In genomic region chr4:118721742-118722483, GRCm38 (mm10) we compare ENCODE assay signal across 12 mouse cellular contexts. TPM values are rescaled to one million over a fixed set of nuclear protein-coding genes. Genes with fewer than 3 reads are reported as not detected.
A peak's percentile ranks its signal among the peaks of the same experiment; 100 is the strongest.
DNase-seq lines count a peak whose midpoint lies in the region; ATAC-seq lines count a peak whose summit lies in the region.
"Had no signal": no experiment of that assay in that cellular context is flagged by ENCODE, and none has a peak within 500 bp of the region (broad histone marks: within the 10 kb centered on the region; RNA-seq: fewer than 3 reads in every experiment).

No protein-coding gene starts in this region.

- H3K9ac ChIP-seq in liver, embryonic 11.5 days (ENCODE audit: low read depth, low read length) = no peak overlapping the region
- H3K9ac ChIP-seq: midbrain, embryonic 15.5 days had no signal

- no peak overlapping the region for H3K27ac ChIP-seq in liver, embryonic 11.5 days (ENCODE audit: low read depth, low read length)
- H3K27ac ChIP-seq: midbrain, embryonic 15.5 days had no signal

- H3K4me1 ChIP-seq in liver, embryonic 11.5 days (replicated peaks; ENCODE audit: control insufficient read depth, insufficient read depth, low read length) = no peaks in the 10 kb centered on the region
- H3K4me1 ChIP-seq: midbrain, embryonic 15.5 days had no signal

- ATAC-seq in liver, embryonic 11.5 days (replicated peaks; ENCODE audit: low FRiP score) = no peak
- ATAC-seq in inflammation-experienced regulatory T-cells, adult 6 months = no peak
- ATAC-seq: midbrain, embryonic 15.5 days had no signal

- H3K36me3 ChIP-seq in liver, embryonic 11.5 days (ENCODE audit: control insufficient read depth, insufficient read depth, low read length) = no peaks in the 10 kb centered on the region
- H3K36me3 ChIP-seq: midbrain, embryonic 15.5 days had no signal

- no peak overlapping the region for H3K4me2 ChIP-seq in liver, embryonic 11.5 days
- H3K4me2 ChIP-seq: midbrain, embryonic 15.5 days had no signal

- H3K9me3 ChIP-seq in liver, embryonic 11.5 days (ENCODE audit: control insufficient read depth, low read length) = no peaks in the 10 kb centered on the region
- H3K9me3 ChIP-seq: midbrain, embryonic 15.5 days had no signal

- 54% methylated on average over 10 of the region's 10 CpGs for WGBS in liver, embryonic 11.5 days

- H3K4me3 ChIP-seq in liver, embryonic 11.5 days (ENCODE audit: low read depth, low read length) = no peak overlapping the region
- H3K4me3 ChIP-seq: midbrain, embryonic 15.5 days had no signal

- peak; percentile 44 for DNase-seq in adrenal gland, postnatal 10 days
- no peak for DNase-seq in adrenal gland, adult 2 months
- peak; percentile 9 for DNase-seq in lung, postnatal 10 days
- no peak for DNase-seq in lung, postnatal 4 days
- DNase-seq in c-Kit-positive CD71-negative TER-119-negative erythroid progenitor cells, embryonic 14.5 days (ENCODE audit: low read depth) = peak; percentile 14
- peak; percentile 34 for DNase-seq in liver, embryonic 11.5 days (ENCODE audit: low spot score)
- no peak for DNase-seq in left cerebral cortex, adult 18-20 months (ENCODE audit: low spot score in 2 of 2)

- H3K27me3 ChIP-seq in liver, embryonic 11.5 days (replicated peaks; ENCODE audit: control insufficient read depth, insufficient read depth, low read length) = no peaks in the 10 kb centered on the region
- H3K27me3 ChIP-seq: midbrain, embryonic 15.5 days had no signal

RNA-seq across cellular contexts. Expression of gene Olfr1340, which starts 2.0 kb away (rescaled TPM):
- not detected for total RNA-seq in adrenal gland, postnatal 10 days (2021)
- total RNA-seq in adrenal gland, adult 2 months (2021) = not detected
- polyA plus RNA-seq in adrenal gland, adult 2 months (2012; rRNA removed) = not detected in 2 replicates
- not detected in 2 replicates for polyA plus RNA-seq in liver, embryonic 11.5 days (2014; fragmentation: Nextera tagmentation; extraction: Ambion mirVana)
- not detected for polyA plus RNA-seq in inflammation-experienced regulatory T-cells, adult 6 months (2017; shearing (Covaris generic))
- total RNA-seq in left cerebral cortex, adult 18-20 months (2021) = not detected
- total RNA-seq: granulocyte monocyte progenitor cell, adult 5-6 weeks; layer of hippocampus, postnatal 25 days had no signal
- polyA plus RNA-seq: midbrain, embryonic 15.5 days; small intestine, adult 2 months had no signal

RNA-seq across cellular contexts. Expression of gene Olfr1339, which starts 10.1 kb away (rescaled TPM):
- not detected for total RNA-seq in adrenal gland, postnatal 10 days (2021)
- not detected for total RNA-seq in adrenal gland, adult 2 months (2021)
- polyA plus RNA-seq in adrenal gland, adult 2 months (2012; rRNA removed) = not detected in 2 replicates
- polyA plus RNA-seq in liver, embryonic 11.5 days (2014; fragmentation: Nextera tagmentation; extraction: Ambion mirVana) = not detected in 2 replicates
- not detected for polyA plus RNA-seq in inflammation-experienced regulatory T-cells, adult 6 months (2017; shearing (Covaris generic))
- not detected for total RNA-seq in left cerebral cortex, adult 18-20 months (2021)
- total RNA-seq: granulocyte monocyte progenitor cell, adult 5-6 weeks; layer of hippocampus, postnatal 25 days had no signal
- polyA plus RNA-seq: midbrain, embryonic 15.5 days; small intestine, adult 2 months had no signal

RNA-seq across cellular contexts. Expression of gene Olfr1341, which starts 18.6 kb away (rescaled TPM):
- not detected for total RNA-seq in adrenal gland, postnatal 10 days (2021)
- not detected for total RNA-seq in adrenal gland, adult 2 months (2021)
- not detected in 2 replicates for polyA plus RNA-seq in adrenal gland, adult 2 months (2012; rRNA removed)
- not detected in 2 replicates for polyA plus RNA-seq in liver, embryonic 11.5 days (2014; fragmentation: Nextera tagmentation; extraction: Ambion mirVana)
- not detected for polyA plus RNA-seq in inflammation-experienced regulatory T-cells, adult 6 months (2017; shearing (Covaris generic))
- total RNA-seq in left cerebral cortex, adult 18-20 months (2021) = not detected
- total RNA-seq: granulocyte monocyte progenitor cell, adult 5-6 weeks; layer of hippocampus, postnatal 25 days had no signal
- polyA plus RNA-seq: midbrain, embryonic 15.5 days; small intestine, adult 2 months had no signal

RNA-seq across cellular contexts. Expression of gene Olfr1342, which starts 29.4 kb away (rescaled TPM):
- total RNA-seq in adrenal gland, postnatal 10 days (2021) = not detected
- not detected for total RNA-seq in adrenal gland, adult 2 months (2021)
- polyA plus RNA-seq in adrenal gland, adult 2 months (2012; rRNA removed) = not detected in 2 replicates
- not detected in 2 replicates for polyA plus RNA-seq in liver, embryonic 11.5 days (2014; fragmentation: Nextera tagmentation; extraction: Ambion mirVana)
- polyA plus RNA-seq in inflammation-experienced regulatory T-cells, adult 6 months (2017; shearing (Covaris generic)) = not detected
- not detected for total RNA-seq in left cerebral cortex, adult 18-20 months (2021)
- total RNA-seq: granulocyte monocyte progenitor cell, adult 5-6 weeks; layer of hippocampus, postnatal 25 days had no signal
- polyA plus RNA-seq: midbrain, embryonic 15.5 days had no signal

RNA-seq across cellular contexts. Expression of gene Olfr1338, which starts 36.6 kb away (rescaled TPM):
- total RNA-seq in adrenal gland, postnatal 10 days (2021) = not detected
- total RNA-seq in adrenal gland, adult 2 months (2021) = not detected
- polyA plus RNA-seq in adrenal gland, adult 2 months (2012; rRNA removed) = not detected in 2 replicates
- not detected in 2 replicates for polyA plus RNA-seq in liver, embryonic 11.5 days (2014; fragmentation: Nextera tagmentation; extraction: Ambion mirVana)
- polyA plus RNA-seq in inflammation-experienced regulatory T-cells, adult 6 months (2017; shearing (Covaris generic)) = not detected
- not detected for total RNA-seq in left cerebral cortex, adult 18-20 months (2021)
- total RNA-seq: granulocyte monocyte progenitor cell, adult 5-6 weeks; layer of hippocampus, postnatal 25 days had no signal
- polyA plus RNA-seq: midbrain, embryonic 15.5 days; small intestine, adult 2 months had no signal

Comparison
In these comparisons a context has a peak if more than half of its experiments do, and no peak if none do; other contexts are left out.
1. DNase-seq: peak in adrenal gland, postnatal 10 days (single experiment), lung, postnatal 10 days (single experiment), c-Kit-positive CD71-negative TER-119-negative erythroid progenitor cells, embryonic 14.5 days (single experiment) and liver, embryonic 11.5 days (single experiment); none in adrenal gland, adult 2 months (single experiment), lung, postnatal 4 days (0 of 2) and left cerebral cortex, adult 18-20 months (0 of 2).